Mouse (Mus musculus): ENCODE measurements around the gene Tmem63b. TPM values are rescaled to one million over a fixed set of nuclear protein-coding genes. Genes with fewer than 3 reads are reported as not detected.

Gene Tmem63b
- 109 TPM for polyA plus RNA-seq (2021)

GRCm38 (mm10) chr17:45686716-45687115 is at the start of gene Tmem63b:
TSS of gene Tmem63b (minus strand) at chr17:45686905.
- DNase-seq (ENCODE audit: low read depth, low spot score) = no peak
- no peaks in the 10 kb centered on the region for H3K27me3 ChIP-seq
- CTCF ChIA-PET = interaction anchor here (0.6 to 1.9 kb wide), 3 partner anchors 9 to 37 kb away, joined by 3 to 4 read pairs (median 3); no protein-coding TSS in a partner anchor
- no peak for ATAC-seq
- in situ Hi-C loops (cut with MboI; ENCODE audit: low pct_unique_long_range_greater_than_20kb) = no loop called here
- POLR2A ChIA-PET = interaction anchor here (0.6 to 0.7 kb wide), 2 partner anchors 9 to 14 kb away, joined by 4 read pairs; no protein-coding TSS in a partner anchor
- no peak for TF ChIP-seq CTCF (IDR thresholded peaks at IDR 0.05)

- peak; percentile 81 for TF ChIP-seq CTCF (IDR thresholded peaks at IDR 0.05)
- in situ Hi-C loops (cut with MboI; ENCODE audit: low pct_unique_long_range_greater_than_20kb) = loop anchor here (5.0 kb wide), 2 partner anchors 67 to 147 kb away; no protein-coding TSS in a partner anchor
- no peak for DNase-seq (ENCODE audit: low read depth, low spot score)
- ChIA-PET POLR2A (interaction anchor here (0.6 to 2.3 kb wide), 4 partner anchors 71 to 381 kb away, joined by 3 to 18 read pairs (median 4); partner anchors contain the start of gene Vegfa), CTCF (interaction anchor here (0.6 to 3.1 kb wide), 26 partner anchors 10 to 484 kb away, joined by 3 to 40 read pairs (median 4); partner anchors contain the start of gene Vegfa)
- ATAC-seq = no peak
- H3K27me3 ChIP-seq = peaks cover 6% of the 10 kb centered on the region
These were observed 48.9 kb upstream of the Tmem63b start for GRCm38 (mm10) chr17:45735382-45736310.

- H3K27me3 ChIP-seq = peaks cover 6% of the 10 kb centered on the region
- no peak for DNase-seq (ENCODE audit: low read depth, low spot score)
- POLR2A ChIA-PET = interaction anchor here (1.4 to 2.3 kb wide), 2 partner anchors 297 to 304 kb away, joined by 5 to 18 read pairs; partner anchors contain the start of gene Vegfa
- TF ChIP-seq CTCF (IDR thresholded peaks at IDR 0.05) = no peak
- no peak for ATAC-seq
- in situ Hi-C loops (cut with MboI; ENCODE audit: low pct_unique_long_range_greater_than_20kb) = loop anchor here (5.0 kb wide), 3 partner anchors 67 to 297 kb away; partner anchors contain the start of gene Vegfa
- CTCF ChIA-PET = interaction anchor here (0.6 to 3.1 kb wide), 25 partner anchors 10 to 485 kb away, joined by 3 to 40 read pairs (median 4); partner anchors contain the start of gene Vegfa
These were observed 48.2 kb upstream of the Tmem63b start for GRCm38 (mm10) chr17:45734881-45735280.

GRCm38 (mm10) chr17:45734333-45734732 is 47.6 kb upstream of the Tmem63b start:
- DNase-seq (ENCODE audit: low read depth, low spot score) (no peak), ATAC-seq (no peak)
- POLR2A ChIA-PET = interaction anchor here (2.3 kb wide), 1 partner anchor 298 kb away, joined by 18 read pairs; the partner anchor contains the start of gene Vegfa
- in situ Hi-C loops (cut with MboI; ENCODE audit: low pct_unique_long_range_greater_than_20kb) = loop anchor here (5.0 kb wide), 1 partner anchor 298 kb away; the partner anchor contains the start of gene Vegfa
- CTCF ChIA-PET = interaction anchor here (1.0 to 3.1 kb wide), 5 partner anchors 10 to 313 kb away, joined by 4 to 40 read pairs (median 5); partner anchors contain the start of gene Vegfa
- TF ChIP-seq CTCF (IDR thresholded peaks at IDR 0.05) = no peak
- H3K27me3 ChIP-seq = peaks cover 6% of the 10 kb centered on the region

- DNase-seq (ENCODE audit: low read depth, low spot score) (no peak), ATAC-seq (no peak)
- in situ Hi-C loops (cut with MboI; ENCODE audit: low pct_unique_long_range_greater_than_20kb) = loop anchor here (5.0 kb wide), 1 partner anchor 298 kb away; the partner anchor contains the start of gene Vegfa
- ChIA-PET CTCF (interaction anchor here (1.4 to 3.1 kb wide), 3 partner anchors 9 to 308 kb away, joined by 5 to 40 read pairs (median 6); partner anchors contain the start of gene Vegfa), POLR2A (interaction anchor here (2.3 kb wide), 1 partner anchor 298 kb away, joined by 18 read pairs; the partner anchor contains the start of gene Vegfa)
- H3K27me3 ChIP-seq = peaks cover 6% of the 10 kb centered on the region
- TF ChIP-seq CTCF (IDR thresholded peaks at IDR 0.05) = no peak
These were observed 47.1 kb upstream of the Tmem63b start, which contains the start of gene 1600014C23Rik for GRCm38 (mm10) chr17:45733735-45734301. TSS of gene 1600014C23Rik (minus strand) at chr17:45733844.

GRCm38 (mm10) chr17:45733038-45733734 is 46.5 kb upstream of the Tmem63b start:
- in situ Hi-C loops (cut with MboI; ENCODE audit: low pct_unique_long_range_greater_than_20kb) = loop anchor here (5.0 kb wide), 1 partner anchor 299 kb away; the partner anchor contains the start of gene Vegfa
- ATAC-seq (no peak), DNase-seq (ENCODE audit: low read depth, low spot score) (no peak)
- peaks cover 6% of the 10 kb centered on the region for H3K27me3 ChIP-seq
- no peak for TF ChIP-seq CTCF (IDR thresholded peaks at IDR 0.05)
- ChIA-PET CTCF (interaction anchor here (1.4 kb wide), 1 partner anchor 399 kb away, joined by 4 read pairs; no protein-coding TSS in a partner anchor), POLR2A (no interaction called here)

GRCm38 (mm10) chr17:45731172-45731864 is 44.6 kb upstream of the Tmem63b start:
- TF ChIP-seq CTCF (IDR thresholded peaks at IDR 0.05) = peak; percentile 96
- in situ Hi-C loops (cut with MboI; ENCODE audit: low pct_unique_long_range_greater_than_20kb) = loop anchor here (5.0 kb wide), 1 partner anchor 301 kb away; the partner anchor contains the start of gene Vegfa
- H3K27me3 ChIP-seq = no peaks in the 10 kb centered on the region
- DNase-seq (ENCODE audit: low read depth, low spot score) (no peak), ATAC-seq (no peak)
- ChIA-PET CTCF (interaction anchor here (0.8 to 1.6 kb wide), 9 partner anchors 10 to 403 kb away, joined by 3 to 12 read pairs (median 5); partner anchors contain the start of gene Vegfa), POLR2A (interaction anchor here (1.2 to 1.4 kb wide), 2 partner anchors 301 to 306 kb away, joined by 3 to 8 read pairs; partner anchors contain the start of gene Vegfa)

GRCm38 (mm10) chr17:45730696-45731095 is 44.0 kb upstream of the Tmem63b start:
- H3K27me3 ChIP-seq = no peaks in the 10 kb centered on the region
- no peak for TF ChIP-seq CTCF (IDR thresholded peaks at IDR 0.05)
- in situ Hi-C loops (cut with MboI; ENCODE audit: low pct_unique_long_range_greater_than_20kb) = loop anchor here (5.0 kb wide), 1 partner anchor 302 kb away; the partner anchor contains the start of gene Vegfa
- POLR2A ChIA-PET = interaction anchor here (1.2 to 1.4 kb wide), 2 partner anchors 301 to 307 kb away, joined by 3 to 8 read pairs; partner anchors contain the start of gene Vegfa
- ATAC-seq = no peak
- no peak for DNase-seq (ENCODE audit: low read depth, low spot score)
- CTCF ChIA-PET = interaction anchor here (0.8 to 1.6 kb wide), 9 partner anchors 10 to 404 kb away, joined by 3 to 12 read pairs (median 5); partner anchors contain the start of gene Vegfa
